Mouse (Mus musculus) lung, postnatal 14 days (tissue): ENCODE data around the gene Scamp1.
"Not testable (repeated sequence)": the region's sequence is repeated elsewhere in the genome, so short reads cannot be mapped to it uniquely, and the experiment has no call there.

ENCODE experiments used
- DNase-seq: peaks from one replicate; pipeline ENCODE4 v3.0.0; 2021

Gene Scamp1

DNA sequence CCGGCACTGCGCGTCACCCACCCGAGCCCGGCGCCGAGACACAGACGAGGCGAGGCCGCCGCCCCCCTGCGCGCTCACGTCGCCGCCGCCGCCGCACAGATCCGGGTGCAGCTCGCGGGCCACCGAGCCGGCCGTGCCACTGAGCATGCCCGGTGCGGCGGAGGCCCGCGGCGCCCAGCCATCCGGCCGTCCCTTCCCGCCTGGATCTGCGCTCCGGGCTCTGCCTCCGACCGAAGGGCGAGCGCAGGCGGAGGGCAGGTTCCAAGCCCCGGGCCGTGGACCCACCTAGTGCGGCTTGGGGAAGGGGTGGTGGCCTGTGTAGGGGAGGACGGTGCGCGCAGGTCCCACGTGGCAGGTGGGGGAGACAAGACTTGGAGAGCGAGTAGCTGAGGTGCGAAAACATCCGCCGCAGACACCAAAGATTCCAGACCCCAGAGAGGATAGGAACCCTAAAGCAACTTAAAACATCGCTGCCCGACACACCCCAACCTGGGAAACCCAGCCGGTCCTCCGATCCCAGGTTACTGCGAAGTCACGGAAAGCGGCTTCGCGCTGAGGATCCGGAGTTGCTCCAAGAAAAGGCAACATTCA is at the start of gene Scamp1:
Gene Scamp1, minus strand, starts transcription at position 577 of the 591 bp plus-strand sequence.
- peak; percentile 89 for DNase-seq

DNA sequence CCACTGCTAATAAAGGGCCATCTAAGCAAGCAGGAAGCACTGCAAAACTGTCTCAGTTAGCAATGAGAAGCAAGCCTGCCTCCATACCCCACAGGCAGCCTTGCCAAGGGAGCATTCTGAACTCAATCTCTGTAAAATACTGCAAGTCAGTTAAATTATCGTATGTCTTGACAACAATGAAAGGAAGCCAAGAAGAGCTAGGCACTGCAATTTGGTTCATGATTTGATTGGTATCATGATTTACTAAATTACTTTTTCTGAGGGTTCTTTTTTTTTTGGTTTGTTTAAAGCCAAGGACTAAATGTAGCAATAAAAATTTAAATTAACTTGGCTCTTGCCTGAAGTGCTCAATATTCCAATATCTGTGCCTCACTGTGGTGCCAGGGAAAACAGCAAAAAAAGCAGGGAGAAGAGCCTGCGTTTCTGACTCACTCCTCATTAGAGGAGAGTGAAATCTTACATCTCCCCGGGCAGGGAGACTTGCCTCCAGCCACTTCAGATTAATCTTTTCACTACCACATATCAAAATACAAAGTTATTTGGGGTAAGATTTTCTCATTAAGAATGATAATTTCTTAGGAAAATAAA is 44.8 kb upstream of the Scamp1 start:
- no peak for DNase-seq

DNA sequence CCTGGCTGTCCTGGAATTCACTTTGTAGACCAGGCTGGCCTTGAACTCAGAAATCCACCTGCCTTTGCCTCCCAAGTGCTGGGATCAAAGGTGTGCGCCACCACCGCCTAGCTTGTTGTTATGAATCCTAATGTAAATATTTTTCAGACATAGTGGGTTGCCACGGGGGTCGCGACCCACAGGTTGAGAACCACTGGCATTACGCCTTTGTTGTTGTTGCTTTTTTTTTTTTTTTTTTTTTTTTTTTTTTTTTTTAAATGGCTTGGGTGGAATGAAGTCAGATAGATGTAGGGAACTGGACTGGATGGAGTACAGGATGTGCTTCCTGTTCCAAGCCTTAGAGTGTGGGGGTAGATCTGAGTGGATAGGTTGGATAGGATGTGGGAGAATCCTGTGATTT is 43.3 kb upstream of the Scamp1 start:
- not testable (repeated sequence) for DNase-seq

DNA sequence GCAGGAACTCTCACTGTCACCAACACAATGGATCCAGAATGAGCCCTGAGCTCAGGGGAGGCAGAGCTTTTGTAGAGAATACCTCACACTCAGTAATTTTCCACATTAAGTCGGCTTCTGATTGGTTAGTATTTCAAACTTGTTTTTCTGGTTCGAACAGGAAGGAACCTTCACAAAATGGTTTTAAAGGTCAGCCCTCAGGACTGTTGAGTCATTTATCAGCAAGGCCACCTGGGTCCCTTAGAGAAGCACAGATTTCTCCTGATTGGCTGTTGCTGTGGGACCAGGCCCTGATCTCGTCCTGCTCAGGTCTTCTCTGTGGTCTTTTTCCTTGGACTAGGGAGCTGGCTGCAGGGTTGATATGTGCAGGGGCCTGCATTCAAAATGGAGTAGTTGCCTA is 42.4 kb upstream of the Scamp1 start:
- DNase-seq = no peak

DNA sequence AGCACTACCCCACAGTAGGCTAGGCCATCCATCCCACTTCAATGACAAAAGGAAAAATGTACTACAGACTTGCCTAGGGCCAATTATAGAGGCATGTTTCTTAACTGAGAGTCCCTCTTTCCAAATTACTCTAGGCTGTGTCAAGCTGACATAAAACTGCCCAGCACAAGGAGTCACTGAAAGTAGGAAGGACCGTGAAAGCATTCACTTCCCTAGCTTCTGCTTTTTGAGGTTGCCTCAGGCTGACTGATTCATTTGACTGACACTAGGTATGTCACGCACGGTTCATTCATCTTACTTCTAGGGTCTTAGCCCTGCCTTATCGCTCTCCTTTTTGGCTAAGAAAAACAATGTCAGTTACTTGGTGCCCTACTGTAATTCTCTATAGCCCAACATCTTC is 36.8 kb upstream of the Scamp1 start:
- DNase-seq = no peak

DNA sequence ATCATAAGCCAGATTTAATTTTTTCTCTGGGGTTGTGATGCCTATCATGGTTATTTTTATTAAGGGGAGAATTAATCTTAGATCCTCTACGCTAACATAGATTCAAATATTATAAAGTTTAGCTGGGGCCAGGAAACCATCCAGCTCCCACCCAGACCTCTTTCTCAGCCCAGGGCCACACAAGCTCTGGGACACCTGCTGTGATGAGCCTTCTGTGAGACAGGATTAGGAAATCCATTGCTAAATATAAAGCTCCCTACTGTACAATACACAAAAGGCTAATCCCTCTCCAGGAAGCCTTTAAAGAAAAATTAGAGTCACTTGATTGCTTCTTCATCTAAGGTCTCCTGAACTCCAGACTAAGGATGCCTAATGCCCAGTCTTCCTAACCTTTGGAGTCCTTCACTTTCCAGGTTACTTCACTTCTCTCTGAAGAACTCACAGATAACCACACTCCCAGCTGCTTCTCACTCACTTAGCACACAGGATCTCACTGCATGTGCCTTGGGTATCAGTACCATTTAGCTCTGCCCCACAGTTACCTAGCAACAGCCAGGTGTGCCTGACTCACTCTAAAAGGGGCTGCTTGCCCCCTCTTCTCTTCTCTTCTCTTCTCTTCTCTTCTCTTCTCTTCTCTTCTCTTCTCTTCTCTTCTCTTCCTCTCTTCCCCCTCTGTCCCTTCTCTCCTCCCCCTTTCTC is 35.6 kb upstream of the Scamp1 start:
- DNase-seq = no peak

DNA sequence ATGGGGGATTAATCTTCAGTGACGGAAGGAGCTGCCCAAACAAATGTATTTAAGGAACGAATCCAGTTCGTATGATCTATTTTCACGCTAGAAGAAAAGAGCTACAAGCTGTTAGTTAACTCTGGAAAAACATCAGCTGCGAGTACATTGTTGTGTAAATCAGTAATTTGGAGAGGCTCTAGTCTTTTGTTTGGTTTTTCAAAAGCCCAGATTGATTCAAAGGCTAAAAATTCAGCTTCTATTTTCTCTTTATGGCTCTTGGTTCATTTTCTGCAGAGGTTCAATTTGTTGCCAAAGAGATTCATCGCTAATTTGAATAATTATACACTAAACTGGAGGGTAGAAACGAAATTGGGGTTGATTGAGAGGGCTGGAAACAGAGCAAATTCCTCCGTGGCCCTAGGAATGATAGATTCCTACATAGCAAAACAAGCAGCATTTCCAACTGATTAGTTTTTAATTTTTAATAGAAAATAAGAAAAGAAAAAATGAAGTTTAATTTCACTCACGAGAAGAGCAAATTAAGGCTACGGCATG is 31.4 kb upstream of the Scamp1 start:
- DNase-seq = no peak

DNA sequence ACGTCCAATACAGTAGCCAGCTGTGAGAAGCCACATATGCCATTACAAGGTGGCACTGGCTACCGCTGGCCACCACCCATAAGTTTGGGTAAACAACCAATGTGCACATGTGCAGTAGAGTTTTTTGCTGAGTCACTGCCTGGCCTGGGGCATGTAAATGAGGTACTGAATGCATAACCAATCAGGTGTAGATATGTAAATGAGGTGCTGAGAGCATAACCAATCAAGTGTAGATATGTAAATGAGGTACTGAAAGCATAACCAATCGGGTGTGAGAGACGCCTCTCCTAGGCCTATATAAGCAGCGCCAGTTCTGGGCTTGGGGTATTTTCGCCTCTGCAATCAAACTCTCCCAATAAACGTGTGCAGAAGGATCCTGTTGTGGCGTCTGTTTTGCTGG is 27.2 kb upstream of the Scamp1 start:
- DNase-seq = not testable (repeated sequence)

DNA sequence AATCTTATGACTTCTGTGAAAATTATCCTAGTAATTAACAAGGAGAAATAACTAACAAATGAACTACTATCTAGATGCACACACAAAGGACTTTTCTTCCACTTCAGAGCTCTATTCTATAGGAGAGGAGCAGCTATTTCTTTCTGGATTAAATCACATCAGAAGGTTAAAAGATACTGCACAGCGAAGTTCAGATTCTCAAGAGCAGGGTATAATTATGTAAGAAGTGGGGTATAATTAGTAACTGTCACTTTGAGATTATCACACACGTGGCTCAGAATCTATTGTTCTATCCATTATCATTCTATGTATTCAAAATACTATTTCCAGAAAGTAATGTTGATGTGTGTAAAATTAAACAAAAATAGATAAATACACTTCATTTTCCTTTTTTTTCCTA is 22.6 kb upstream of the Scamp1 start:
- DNase-seq = no peak

DNA sequence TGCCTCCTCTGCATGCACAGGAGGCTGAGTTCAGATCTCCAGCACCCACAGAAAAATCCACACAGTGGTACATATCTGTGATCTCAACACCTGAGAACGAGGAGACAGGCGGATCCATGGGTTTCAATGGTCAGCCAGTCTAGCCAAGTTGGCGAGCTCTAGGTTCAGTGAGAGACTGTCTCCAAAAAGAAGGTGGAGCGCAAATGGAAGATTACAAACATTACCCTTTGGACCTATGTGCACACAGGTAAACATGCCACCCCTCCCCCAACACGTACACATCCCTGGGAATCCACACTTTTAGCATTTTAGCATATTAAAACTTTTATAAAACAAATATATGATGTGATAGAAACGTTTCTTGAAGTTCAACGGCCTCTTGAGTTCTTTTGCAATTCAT is 21.9 kb upstream of the Scamp1 start:
- no peak for DNase-seq

DNA sequence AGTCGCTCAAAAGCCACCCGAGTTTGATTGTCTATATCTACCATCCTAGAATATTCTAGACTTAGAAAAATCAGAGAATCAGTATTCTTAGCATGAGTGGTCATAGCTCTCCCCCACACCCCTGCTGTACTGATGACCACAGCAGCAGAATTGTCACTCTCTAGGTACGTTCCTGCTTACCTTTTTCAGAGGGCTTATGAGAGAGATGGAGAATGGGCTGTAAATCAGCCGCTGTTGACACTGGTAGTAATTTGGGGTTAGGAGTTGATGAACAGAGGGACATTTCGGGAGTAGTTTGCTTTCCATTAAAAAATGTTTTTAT is 21.3 kb upstream of the Scamp1 start:
- no peak for DNase-seq

DNA sequence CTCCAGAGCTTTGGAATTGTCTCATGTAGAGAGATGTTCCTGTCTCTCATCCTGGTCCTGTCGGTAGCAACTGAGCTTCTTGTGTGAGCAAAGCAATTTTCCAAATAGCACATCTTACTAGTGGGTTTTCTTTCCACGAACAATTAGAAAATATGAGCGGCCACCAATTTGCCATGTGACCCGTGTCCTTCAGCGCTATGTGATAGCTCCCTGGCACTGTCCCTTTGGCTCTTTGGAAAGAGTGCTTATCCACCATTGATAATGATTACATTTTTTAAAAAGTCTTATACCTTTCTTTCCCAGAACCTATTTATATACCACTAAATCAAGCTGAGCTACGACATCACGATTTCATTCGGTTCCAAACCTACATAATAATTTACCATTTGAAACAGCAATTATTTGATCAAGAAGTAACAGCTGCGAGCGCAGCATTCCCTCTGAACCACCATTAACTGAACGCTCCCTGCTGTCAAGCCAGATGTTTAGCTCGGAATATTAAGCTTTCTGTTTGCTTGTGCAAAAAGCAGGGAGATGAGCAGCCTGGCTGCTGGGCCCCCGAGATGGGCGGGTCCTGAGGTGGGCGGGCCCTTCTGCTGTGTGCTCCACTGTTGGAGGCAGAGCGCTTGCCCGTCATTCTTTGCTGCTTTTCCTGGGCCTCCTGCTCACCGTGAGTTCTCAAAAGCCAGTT is 20.8 kb upstream of the Scamp1 start:
- DNase-seq = peak; percentile 25

DNA sequence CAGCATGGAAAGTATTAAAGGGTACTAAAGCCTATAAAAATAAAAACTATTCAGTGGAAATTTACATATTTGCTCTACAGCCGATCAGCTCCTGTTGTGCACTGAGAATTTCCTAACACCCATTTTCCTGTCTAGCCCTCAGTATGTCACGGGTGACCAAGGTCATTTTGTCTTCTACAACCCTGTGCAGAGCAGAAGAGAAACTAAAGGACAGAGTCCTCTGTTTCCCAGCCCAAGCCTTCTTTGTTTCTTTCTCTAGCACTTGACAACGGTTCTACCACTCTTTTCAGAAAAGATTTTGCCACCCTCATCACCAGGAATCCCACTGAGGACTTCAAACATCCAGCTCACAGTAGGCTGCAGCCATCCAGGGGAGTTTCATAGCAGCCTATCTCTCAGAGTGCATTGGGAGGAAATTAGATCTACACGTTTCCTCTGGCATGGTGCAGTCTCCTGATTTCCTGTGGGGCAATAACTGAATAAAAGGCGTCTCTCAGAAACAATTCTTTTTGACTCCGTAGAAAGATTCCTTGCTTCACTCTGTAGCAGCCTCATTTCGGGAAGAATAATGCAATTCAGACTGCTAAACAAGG is 15.4 kb upstream of the Scamp1 start:
- DNase-seq = no peak

DNA sequence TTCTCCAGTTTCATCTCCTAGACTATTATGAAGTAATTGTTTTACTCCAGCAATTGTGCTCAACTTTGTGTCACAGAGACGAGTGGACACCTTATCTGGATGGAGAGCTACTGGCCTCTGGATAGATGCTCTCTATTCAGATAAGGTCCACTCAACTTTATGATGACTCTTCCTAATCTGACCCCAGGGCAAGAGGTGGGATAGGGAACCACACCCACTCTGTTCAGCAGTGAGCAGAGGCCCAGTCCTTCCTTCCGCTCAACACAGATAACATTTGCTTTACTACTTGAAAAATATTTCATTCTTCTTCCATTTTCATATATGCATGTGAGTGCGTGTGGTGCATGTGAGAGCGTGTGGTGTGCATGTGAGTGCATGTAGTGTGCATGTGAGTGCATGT is 14.6 kb upstream of the Scamp1 start:
- DNase-seq = no peak

DNA sequence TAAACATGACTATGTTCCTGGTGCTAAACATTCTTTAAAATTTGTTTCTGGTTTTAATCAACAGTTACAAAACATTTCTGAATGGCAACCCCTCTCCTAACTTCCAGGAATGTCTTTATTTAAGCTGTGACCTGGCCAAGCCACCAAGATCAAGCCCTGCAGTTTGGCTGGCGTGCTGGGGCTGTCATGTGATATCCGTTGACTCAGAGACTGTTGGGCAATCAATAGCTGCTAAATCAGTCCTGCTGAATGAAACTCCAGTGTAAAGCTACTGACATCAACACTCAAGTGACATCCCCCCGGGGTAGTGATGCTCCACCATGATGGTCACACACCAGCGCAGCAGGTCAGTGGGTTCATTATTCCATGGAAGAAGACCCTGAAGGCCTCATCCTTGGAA is 12.7 kb upstream of the Scamp1 start:
- DNase-seq = peak; percentile 28

DNA sequence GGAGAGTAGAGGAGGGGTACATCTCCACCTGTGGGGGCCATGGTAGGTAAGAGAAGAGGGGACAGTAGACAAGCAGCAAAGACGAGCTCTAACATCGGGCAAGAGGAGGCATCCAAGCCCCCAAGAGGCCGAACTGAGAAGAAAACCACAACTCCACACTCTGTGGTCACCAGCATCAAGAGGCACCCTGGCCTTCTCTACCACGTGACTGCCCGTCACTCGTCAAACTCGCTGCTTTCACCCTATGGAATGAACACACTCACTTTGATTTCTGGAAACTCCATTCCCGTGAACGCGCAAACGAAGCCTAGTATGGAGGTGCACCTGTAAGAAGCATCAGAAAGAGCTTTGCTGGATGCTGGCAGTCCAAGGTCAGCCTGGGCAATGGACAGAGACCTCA is 10.7 kb upstream of the Scamp1 start:
- DNase-seq = no peak

DNA sequence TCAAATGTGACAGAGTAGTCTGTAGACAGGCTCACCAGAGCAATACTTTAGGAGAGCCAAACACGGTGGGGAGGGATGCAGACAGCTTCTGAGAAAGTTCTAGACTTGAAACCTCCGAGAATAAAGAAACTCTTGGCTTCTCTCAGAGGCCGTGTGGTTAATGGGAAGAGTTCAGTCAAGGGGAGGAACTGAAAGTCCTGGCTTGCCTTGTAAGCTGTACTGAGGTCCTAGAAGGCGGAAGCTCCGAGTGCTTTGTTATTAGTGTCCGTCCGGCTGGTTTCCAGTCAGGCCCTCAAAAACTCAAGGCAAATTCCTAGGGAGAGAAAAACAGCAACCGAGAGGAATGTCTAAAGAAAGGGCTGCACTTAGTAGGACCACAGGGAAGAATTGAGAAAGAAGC is 10.3 kb upstream of the Scamp1 start:
- no peak for DNase-seq

DNA sequence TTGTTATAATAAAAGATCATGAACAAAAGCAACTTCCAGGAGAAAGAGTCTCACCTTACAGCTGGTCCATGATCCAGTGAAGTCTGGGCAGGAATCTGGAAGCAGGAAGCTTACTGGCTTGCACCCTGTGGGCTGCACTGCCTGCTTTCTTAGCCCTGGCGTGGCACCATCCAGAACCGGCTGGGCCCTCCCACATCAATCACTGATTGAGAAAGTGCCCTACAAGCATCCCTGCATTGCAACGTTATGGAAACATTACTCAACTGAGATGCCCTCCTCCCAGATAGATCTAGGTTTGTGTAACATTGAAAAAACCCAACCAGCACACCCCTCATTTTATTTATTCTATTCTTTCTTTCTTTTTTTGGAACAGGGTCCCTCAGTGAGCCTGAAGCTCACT is 9.2 kb upstream of the Scamp1 start:
- DNase-seq = no peak

DNA sequence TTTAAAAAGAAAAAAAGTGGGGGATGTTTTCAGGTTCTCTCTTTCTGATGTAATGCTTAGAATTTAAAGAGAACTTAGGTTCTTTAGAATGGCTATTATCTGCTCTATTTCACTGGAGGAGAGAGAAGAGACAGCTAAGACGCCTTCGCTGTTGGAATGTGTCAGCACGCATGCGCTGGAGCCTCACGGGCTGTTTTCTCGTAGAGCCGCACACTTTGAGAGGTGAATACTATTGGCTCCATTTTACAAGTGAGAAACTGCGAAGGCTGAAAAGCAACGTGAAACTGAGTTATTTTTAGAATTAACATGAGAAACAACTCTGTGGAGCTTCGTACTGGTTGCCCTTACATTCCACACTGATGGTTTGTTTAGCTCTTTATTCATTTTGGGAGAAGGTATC is 8.3 kb upstream of the Scamp1 start:
- DNase-seq = no peak

DNA sequence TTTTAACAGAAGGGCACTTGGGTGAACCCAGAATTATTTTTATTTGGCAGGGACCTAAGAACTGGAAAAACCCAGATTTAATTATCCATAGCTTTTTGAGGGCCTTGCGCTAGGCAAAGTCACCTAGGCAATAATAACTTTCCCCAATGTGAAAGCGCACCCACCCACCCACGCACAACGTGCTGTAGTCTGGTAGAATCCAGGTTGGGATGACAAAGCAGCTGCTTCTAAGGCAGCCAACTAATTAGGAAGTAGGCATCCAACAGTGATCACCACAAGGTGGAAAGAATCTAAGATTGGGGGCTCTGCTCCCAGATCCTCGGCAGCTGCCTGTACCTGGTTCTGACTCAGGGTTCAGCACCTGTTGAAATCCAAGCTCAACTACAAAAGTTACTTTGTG is 538 bp upstream of the Scamp1 start:
- no peak for DNase-seq

DNA sequence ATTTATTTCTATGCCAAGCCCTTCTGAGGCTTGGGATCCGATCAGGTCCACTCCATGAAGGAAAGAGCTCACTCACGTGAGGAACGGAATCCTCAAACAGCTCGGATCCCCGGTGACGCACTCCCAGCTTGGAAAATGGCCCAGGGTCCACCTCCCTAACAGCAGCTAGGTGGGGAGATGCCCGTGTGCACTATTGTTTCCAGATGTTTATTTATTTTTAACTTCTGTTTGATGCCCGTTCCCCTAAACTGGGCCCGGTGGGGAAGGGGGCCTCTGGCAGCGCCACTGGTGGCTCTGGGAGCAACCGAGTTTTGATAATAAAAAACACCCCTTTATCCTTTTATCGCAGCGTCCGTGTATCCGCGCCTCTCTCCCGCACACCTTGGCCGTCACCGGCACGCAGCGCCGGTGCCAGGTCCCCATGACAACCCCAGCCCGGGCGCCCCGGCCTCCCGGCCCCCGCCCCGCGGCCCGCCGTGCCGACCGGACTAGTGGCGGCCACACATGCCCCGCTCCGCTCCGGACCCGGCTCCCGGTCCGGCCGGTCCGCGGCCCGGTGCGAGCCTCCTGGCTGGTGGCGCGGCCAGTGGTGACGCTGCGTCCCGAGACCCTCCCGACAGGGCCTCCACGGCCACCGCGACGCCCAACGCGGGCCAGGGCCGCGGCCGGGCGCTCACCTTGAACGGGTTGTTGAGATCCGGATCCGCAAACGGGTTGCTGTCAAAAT is 951 bp downstream of the Scamp1 start:
- DNase-seq = peak; percentile 55

DNA sequence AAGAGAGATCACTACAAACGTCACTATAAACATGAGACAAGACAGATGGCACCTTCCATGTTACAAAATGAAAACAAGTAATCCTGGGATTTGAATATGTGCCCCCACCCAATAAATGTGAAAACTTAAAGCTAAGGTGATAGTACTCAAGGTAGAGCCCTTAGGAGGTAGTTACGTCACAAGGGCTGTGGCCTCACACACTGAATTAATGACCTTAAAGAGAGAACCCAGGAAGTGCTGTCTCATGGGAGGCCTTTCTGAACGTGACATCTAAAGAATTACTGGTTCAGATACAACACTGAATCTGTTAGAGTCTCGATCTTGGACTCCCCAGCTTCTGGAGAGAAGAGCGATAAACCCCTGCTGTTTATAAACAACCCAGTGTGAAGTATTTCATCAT is 6.2 kb downstream of the Scamp1 start:
- DNase-seq = no peak

DNA sequence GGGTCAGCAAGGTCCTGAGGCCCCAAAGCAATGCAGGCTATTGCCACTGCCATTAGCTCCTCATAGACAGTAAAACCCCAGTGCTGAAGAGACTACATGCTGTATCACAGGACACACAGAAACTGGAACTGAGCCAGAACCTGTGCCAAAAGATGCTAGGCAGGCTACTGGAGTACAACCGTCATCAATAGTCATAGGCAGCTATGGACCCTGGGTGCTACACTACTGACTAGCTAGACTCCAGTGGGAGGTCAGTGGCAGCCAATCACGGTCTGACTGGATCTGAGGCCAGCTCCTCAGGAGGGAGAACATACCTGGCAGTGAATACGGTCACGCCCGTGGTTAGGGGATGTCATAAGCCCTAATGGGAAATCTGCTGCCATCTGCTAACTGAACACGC is 14.4 kb downstream of the Scamp1 start:
- no peak for DNase-seq
